Mouse (Mus musculus): ENCODE measurements around the gene Patj.
"Not testable (repeated sequence)": the region's sequence is repeated elsewhere in the genome, so short reads cannot be mapped to it uniquely, and the experiment has no call there.

The Patj gene

DNA sequence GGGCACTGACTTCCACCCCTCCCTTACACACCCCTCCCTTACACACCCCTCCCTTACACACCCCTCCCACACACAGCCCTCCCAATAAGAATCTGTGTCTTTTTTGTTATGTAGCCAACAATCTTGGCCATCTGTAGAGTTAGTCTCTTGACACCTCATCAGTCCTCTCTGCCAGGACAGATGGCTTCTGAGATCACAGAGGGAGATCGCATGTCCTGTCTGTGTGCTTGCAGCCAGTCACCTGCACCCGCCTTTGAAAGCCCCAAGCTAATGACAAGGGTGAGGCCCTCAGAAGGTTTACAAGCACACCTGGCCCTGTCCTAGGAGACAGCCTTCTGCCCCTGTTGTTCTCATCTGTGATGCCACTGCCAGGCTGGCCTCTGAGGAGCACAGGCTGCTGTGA lies 258.8 kb downstream of the Patj start:
- DNase-seq (ENCODE audit: low read depth, low spot score): no peak

GRCm38 (mm10) chr4:98656759-98657158 lies 261.2 kb downstream of the Patj start:
- no peak for DNase-seq (ENCODE audit: low read depth, low spot score)

- DNase-seq (ENCODE audit: low read depth, low spot score): no peak
Measured at GRCm38 (mm10) chr4:98659032-98659431, 263.4 kb downstream of the Patj start.

GRCm38 (mm10) chr4:98660534-98660933 lies 264.9 kb downstream of the Patj start:
- no peak for DNase-seq (ENCODE audit: low read depth, low spot score)

DNA sequence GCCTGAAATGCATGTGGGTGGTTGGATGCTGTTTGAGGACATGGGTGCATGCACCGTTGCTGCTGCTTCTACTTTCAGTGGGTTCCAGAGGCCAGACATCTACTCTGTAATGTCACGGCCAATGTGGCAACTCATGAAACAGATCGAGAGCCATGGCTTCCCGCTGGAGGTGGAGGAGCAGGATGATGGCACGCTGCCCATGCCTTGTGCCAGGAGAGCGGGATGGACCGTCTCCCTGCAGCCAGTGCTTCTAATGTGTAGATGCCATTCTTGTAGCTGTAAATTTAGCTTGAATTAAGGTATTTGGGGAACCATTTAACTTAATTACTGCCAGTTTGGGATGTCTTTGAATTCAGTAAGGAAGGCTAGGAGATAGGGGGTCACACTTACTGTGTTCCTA lies 270.3 kb downstream of the Patj start:
- DNase-seq (ENCODE audit: low read depth, low spot score): no peak

DNA sequence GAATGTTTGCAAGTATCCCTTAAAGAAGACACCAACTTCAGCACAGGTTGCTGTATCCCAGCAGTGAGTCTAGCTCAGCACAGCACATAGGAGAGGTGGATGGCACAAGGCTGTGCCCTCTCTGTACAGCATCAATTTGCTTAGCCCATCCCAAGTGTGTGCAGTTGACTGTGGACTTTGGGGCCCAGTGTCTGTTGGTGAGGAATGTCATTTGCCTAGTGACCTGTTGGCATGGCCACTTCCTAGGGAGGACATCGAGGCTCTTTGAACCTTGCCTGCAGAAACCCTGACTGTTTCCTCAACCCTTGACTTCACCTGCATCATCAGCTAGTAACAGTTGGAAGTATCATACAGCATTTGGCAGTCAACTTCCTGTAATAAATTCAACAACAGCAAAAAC lies 270.9 kb downstream of the Patj start:
- DNase-seq (ENCODE audit: low read depth, low spot score): no peak

- no peak for DNase-seq (ENCODE audit: low read depth, low spot score)
Measured at GRCm38 (mm10) chr4:98667009-98667408, 271.4 kb downstream of the Patj start.

- no peak for DNase-seq (ENCODE audit: low read depth, low spot score)
Measured at GRCm38 (mm10) chr4:98677506-98677905, 281.9 kb downstream of the Patj start.

DNA sequence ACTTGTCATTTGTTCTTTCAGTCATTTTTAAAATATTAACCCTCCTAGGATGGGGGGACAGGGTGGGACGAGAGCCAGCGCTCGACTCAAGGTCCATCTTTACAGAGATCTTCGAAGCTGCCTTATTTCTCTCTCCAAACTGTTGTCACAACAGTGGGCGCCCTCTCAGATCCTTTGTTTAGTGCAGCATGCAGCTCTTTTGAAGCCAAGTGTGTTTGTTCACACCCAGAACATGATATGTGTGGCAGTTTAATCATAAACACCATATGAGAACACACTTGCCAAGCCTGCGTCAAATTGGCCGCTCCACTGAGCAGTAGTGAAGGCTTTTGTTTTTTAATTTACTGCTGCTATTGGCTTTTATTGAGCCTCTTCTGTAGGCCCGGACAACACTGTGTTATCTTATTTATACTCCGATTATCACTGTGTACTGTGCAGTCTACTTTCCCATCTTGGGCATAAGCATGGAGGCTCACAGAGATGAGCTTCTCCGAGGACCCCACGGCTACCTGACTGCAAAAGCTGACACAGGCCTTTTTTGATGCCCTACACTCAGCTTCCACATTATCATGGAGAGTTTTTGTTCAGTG lies 291.2 kb downstream of the Patj start:
- DNase-seq (ENCODE audit: low read depth, low spot score): no peak

DNA sequence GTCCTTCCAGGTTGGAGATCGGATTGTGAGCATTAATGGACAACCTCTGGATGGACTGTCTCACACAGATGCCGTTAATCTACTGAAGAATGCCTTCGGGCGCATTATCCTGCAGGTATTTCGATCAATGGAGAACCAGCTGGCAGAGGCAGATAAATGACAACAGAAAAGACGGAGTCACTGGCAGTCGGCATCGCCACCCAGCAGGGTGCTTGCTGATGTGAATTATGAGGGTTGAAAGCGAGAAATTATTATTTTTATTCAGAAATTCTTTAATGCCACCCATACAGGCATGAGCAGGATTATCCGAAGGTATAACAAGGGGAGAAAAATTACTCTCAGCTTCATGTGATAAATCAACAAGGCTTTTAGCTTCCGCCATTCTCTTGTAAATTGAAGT lies 292.5 kb downstream of the Patj start:
- DNase-seq (ENCODE audit: low read depth, low spot score): no peak

- no peak for DNase-seq (ENCODE audit: low read depth, low spot score)
Measured at GRCm38 (mm10) chr4:98688520-98688919, 292.9 kb downstream of the Patj start.

GRCm38 (mm10) chr4:98689988-98690387 lies 294.4 kb downstream of the Patj start:
- no peak for DNase-seq (ENCODE audit: low read depth, low spot score)

GRCm38 (mm10) chr4:98693465-98694185 lies 298.0 kb downstream of the Patj start:
- DNase-seq (ENCODE audit: low read depth, low spot score): no peak

DNA sequence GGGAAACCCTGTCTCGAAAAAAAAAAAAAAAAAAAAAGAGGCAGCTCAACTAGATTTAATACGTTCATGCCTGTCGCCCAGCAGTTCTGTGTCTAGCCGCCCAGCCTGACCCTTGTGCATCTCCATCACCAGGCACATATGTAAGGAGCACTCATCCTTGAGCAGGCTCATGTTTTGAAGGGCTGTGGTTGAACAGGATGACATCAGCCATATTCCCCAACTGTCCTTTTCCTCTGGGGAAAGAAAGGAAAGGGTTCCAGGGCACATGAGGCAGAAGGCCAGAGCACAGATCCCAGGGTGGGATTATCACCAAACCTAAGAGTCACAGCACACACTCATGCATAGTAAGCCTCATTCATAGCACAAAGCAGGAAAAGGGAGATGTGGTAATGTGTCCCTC lies 302.3 kb downstream of the Patj start:
- no peak for DNase-seq (ENCODE audit: low read depth, low spot score)

GRCm38 (mm10) chr4:98698921-98699320 lies 303.3 kb downstream of the Patj start:
- no peak for DNase-seq (ENCODE audit: low read depth, low spot score)

- no peak for DNase-seq (ENCODE audit: low read depth, low spot score)
Measured at GRCm38 (mm10) chr4:98700156-98700555, 304.6 kb downstream of the Patj start.

GRCm38 (mm10) chr4:98702201-98702894 lies 306.8 kb downstream of the Patj start:
- DNase-seq (ENCODE audit: low read depth, low spot score): peak; percentile 37

DNA sequence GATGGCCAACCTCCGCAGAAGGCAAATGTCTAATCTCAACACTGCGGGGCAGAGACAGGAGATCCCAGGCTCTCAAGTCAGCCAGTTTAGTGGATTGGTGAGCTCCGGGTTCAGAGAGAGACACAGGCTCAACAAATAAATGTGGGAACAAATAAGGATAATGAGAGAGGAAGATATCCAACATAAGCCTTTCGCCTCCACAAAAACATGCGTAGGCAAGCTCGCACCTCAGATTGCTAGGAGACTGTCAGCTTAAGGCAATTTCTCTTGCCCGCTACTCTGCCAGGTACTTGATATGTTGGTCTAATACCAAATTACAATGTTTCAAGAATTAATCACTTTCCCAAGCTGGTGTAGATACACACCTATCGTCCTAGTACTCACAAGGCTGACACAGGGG lies 315.3 kb downstream of the Patj start:
- no peak for DNase-seq (ENCODE audit: low read depth, low spot score)

DNA sequence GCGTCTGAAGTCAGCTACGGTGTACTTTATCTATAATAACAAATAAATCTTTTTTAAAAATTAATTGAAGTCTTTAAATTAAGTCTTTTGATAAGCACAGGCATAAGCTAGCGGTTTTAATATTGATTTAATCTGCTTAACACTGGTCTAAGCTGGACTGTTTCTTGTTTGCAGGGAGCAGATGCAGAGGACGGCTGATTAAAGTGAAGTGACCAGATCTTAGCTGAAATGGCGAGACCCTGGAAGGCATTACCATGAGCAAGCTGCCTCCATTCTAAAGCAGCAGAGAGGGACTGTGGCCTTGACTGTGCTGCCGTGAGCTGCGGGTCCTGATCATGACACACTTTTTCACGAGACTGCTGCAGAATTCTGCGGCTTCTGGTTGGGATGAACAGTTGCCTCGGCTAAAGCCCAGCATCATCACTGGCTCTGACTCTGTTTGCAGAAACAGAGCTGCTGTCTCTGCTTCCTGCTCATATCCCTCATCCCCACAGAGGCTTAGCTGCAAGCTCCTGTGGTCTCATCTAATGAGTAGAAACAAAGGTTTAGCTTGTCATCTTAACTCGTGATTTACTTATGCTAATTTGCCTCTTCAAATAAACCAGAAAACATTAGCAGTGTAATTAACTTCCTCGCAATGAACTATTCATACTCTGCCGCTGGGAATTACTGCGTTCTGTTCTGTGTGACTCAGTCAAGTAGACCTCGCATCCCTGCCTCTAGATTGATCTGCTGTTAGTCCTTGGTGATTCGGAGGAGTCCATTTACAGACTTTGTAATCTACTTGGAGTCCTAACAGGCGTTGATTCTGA lies 322.4 kb downstream of the Patj start:
- no peak for DNase-seq (ENCODE audit: low read depth, low spot score)

- no peak for DNase-seq (ENCODE audit: low read depth, low spot score)
Measured at GRCm38 (mm10) chr4:98718547-98718917, 322.9 kb downstream of the Patj start.

- DNase-seq (ENCODE audit: low read depth, low spot score): peak; percentile 64
Measured at GRCm38 (mm10) chr4:98722454-98722853, 326.9 kb downstream of the Patj start.

GRCm38 (mm10) chr4:98724682-98725081 lies 329.1 kb downstream of the Patj start:
- not testable (repeated sequence) for DNase-seq (ENCODE audit: low read depth, low spot score)
